Mouse (Mus musculus) thymus, adult 2 months (tissue): ENCODE measurements around the gene Lrrk1. TPM values are rescaled to one million over a fixed set of nuclear protein-coding genes. Genes with fewer than 3 reads are reported as not detected.

Experiments used
- DNase-seq: peaks from one replicate; pipeline ENCODE4 v3.0.0; 2021
- H3K27ac ChIP-seq: fragments of 200-500 bp; 2 replicates; pipeline ENCODE4 v1.5.1; 2012; ENCODE audit warnings: low read length, control low read depth; ENCODE audit not compliant: control insufficient read depth, insufficient read depth
- H3K27me3 ChIP-seq: fragments of 200-500 bp; 2 replicates; pipeline ENCODE4 v1.6.1; 2012; ENCODE audit warnings: mild to moderate bottlenecking, low read length, moderate library complexity, mixed read lengths; ENCODE audit not compliant: control insufficient read depth, insufficient read depth
- H3K36me3 ChIP-seq: fragments of 200-500 bp; 2 replicates; pipeline ENCODE4 v1.6.1; 2012; ENCODE audit warnings: mild to moderate bottlenecking, low read length, moderate library complexity; ENCODE audit not compliant: control insufficient read depth, insufficient read depth
- H3K4me1 ChIP-seq: fragments of 200-500 bp; replicated peaks from 2 replicates; pipeline ENCODE4 v1.6.1; 2012; ENCODE audit warnings: low read length; ENCODE audit not compliant: control insufficient read depth, insufficient read depth
- H3K4me3 ChIP-seq: fragments of 200-500 bp; 2 replicates; pipeline ENCODE4 v1.5.1; 2012; ENCODE audit warnings: mild to moderate bottlenecking, low read length, control low read depth, moderate library complexity; ENCODE audit not compliant: control insufficient read depth, insufficient read depth
- CTCF ChIP-seq: fragments of 200-500 bp; IDR thresholded peaks from 2 replicates; pipeline ENCODE4 v1.5.1; 2012; ENCODE audit warnings: mild to moderate bottlenecking, control low read depth, low read length, moderate library complexity, borderline replicate concordance; ENCODE audit not compliant: control insufficient read depth, poor library complexity, insufficient read depth; ENCODE audit errors: extremely low read depth
- POLR2A ChIP-seq: fragments of 200-500 bp; IDR thresholded peaks from 2 replicates; pipeline ENCODE4 v1.6.1; 2012; ENCODE audit warnings: mild to moderate bottlenecking, low read length, control low read depth, moderate library complexity; ENCODE audit not compliant: control insufficient read depth, poor library complexity, insufficient read depth; ENCODE audit errors: extremely low read depth
- WGBS: fragments of 180-500 bp; shearing (Covaris S2); methylation state at CpG from one replicate; pipeline ENCODE4 v1.1.7; 2018; 5-methylcytosine and 5-hydroxymethylcytosine counted together
- polyA plus RNA-seq: library from polyadenylated mRNA; depleted of rRNA; stranded (reverse); fragments of >200 nt; gene quantifications from 2 replicates; pipeline ENCODE4 v1.2.3, GENCODE M21; 2012

Lrrk1 gene
- polyA plus RNA-seq, 1 experiment: 29.9 TPM

DNA sequence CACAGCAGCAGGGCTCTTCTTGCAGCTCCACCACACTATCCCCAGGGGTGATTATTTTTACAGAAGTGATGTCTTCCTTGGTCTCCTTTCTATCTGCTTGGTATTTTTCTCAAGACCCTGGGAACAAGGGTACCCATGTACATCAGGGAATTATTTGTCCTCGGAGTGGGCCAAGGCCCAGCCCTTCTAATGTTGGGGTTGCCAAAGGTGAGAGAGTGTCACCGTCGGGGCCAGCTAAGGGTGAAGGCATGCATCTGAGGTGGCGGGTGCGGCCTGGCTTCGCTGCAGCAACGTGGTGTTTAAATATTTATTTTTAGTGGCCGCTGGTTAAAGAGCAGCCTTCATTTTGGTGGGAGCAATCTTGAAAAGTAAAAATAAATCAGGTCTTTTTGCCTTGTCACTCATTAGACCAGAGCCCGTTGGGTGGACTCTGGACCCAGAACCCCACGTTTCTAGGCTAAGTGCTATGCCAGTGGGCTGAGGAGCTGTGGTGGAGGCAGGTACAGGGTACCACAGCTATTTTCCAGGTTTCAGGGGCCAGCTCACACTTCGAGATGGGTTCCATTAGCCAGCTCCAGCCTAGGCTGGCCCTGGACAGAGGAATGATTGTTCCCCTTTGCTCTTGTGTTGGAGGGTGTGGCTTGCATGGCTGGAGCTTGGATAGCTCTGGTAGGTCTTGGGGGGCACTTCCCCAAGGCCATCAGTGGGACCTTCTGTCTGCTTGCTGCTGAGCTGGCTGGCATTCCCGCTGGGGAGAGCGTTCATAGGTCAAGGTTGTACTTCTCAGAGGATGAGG is 160.1 kb downstream of the Lrrk1 start:
- no peak overlapping the region for H3K4me3 ChIP-seq
- H3K36me3 ChIP-seq: no peaks in the 10 kb centered on the region
- H3K4me1 ChIP-seq: peaks cover 31% of the 10 kb centered on the region
- H3K27ac ChIP-seq: no peak overlapping the region
- H3K27me3 ChIP-seq: no peaks in the 10 kb centered on the region
- 95% methylated on average over 13 of the region's 13 CpGs for WGBS
- TF ChIP-seq POLR2A (no peak), CTCF (no peak)
- DNase-seq: no peak

DNA sequence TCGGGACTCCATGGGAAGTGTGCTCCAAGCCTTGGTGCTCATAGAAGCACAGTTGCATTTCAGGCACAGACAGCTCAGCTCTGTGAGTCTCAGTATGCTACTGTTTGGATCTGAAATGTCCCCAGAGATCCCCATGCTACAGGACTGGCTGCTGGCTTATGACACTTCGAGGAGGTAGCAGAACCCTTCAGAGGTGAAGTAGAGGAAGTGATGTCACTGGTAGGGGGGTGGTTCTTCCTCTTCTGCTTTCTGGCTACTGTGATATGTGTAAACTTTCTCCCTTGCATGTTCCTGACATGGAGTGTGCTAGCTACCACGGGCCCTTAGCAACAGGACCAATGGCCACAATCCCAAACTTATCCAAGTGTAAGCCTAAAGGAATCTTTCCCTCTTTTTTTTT is 162.3 kb downstream of the Lrrk1 start:
- Histone ChIP-seq H3K4me1 (peaks cover 20% of the 10 kb centered on the region), H3K4me3 (no peak overlapping the region), H3K36me3 (no peaks in the 10 kb centered on the region), H3K27me3 (no peaks in the 10 kb centered on the region), H3K27ac (no peak overlapping the region)
- DNase-seq: no peak
- WGBS: 38% methylated on average over 3 of the region's 3 CpGs
- TF ChIP-seq POLR2A: no peak
- no peak for TF ChIP-seq CTCF

- no peak for TF ChIP-seq POLR2A
- no peak for TF ChIP-seq CTCF
- no peaks in the 10 kb centered on the region for H3K36me3 ChIP-seq
- H3K27me3 ChIP-seq: no peaks in the 10 kb centered on the region
- no peak for DNase-seq
- no peak overlapping the region for H3K27ac ChIP-seq
- H3K4me1 ChIP-seq: peaks cover 12% of the 10 kb centered on the region
- WGBS: 96% methylated on average over 6 of the region's 6 CpGs
- no peak overlapping the region for H3K4me3 ChIP-seq
These were observed 163.6 kb downstream of the Lrrk1 start for GRCm38 (mm10) chr7:66224541-66224940.

GRCm38 (mm10) chr7:66223731-66224130 is 164.4 kb downstream of the Lrrk1 start:
- WGBS: 96% methylated on average over 1 of the region's 1 CpGs
- Histone ChIP-seq H3K36me3 (no peaks in the 10 kb centered on the region), H3K27me3 (no peaks in the 10 kb centered on the region), H3K4me1 (peaks cover 18% of the 10 kb centered on the region), H3K4me3 (no peak overlapping the region), H3K27ac (no peak overlapping the region)
- TF ChIP-seq CTCF (no peak), POLR2A (no peak)
- no peak for DNase-seq

- DNase-seq: no peak
- peaks cover 26% of the 10 kb centered on the region for H3K4me1 ChIP-seq
- 92% methylated on average over 8 of the region's 8 CpGs for WGBS
These were observed 165.5 kb downstream of the Lrrk1 start for GRCm38 (mm10) chr7:66222621-66223091.

DNA sequence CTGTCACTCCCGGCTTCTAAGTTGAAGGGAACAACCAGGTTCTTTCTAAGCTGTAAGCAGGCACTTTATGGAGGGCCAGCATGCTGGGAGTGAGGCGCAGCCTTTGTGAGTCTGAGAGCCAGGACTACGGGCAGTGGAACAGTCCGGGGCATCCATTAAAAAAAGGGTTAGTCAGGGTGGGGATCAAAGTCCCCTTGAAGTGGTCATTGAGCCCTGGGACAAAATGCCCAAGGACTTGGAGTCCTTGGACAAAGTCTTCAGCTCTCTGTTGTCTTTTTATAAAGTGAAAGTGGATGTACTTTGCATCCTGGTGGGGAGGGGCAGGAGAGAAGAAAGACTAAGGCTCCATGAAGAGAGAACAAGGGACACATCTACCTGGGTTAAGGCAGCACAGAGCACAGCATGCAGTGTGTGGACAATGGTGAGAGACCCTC is 168.3 kb downstream of the Lrrk1 start:
- Histone ChIP-seq H3K4me3 (no peak overlapping the region), H3K27ac (no peak overlapping the region), H3K4me1 (peaks cover 21% of the 10 kb centered on the region), H3K27me3 (no peaks in the 10 kb centered on the region), H3K36me3 (no peaks in the 10 kb centered on the region)
- no peak for TF ChIP-seq CTCF
- TF ChIP-seq POLR2A: no peak
- DNase-seq: no peak
- 95% methylated on average over 4 of the region's 4 CpGs for WGBS

More at GRCm38 (mm10) chr7:66222621-66223091, 165.5 kb downstream of the Lrrk1 start:
- Histone ChIP-seq H3K27ac (no peak overlapping the region), H3K36me3 (no peaks in the 10 kb centered on the region), H3K4me3 (no peak overlapping the region), H3K27me3 (no peaks in the 10 kb centered on the region)
- TF ChIP-seq POLR2A: no peak
- no peak for TF ChIP-seq CTCF
